Mouse (Mus musculus): ENCODE results near the gene Nf1.

GRCm38 (mm10) chr11:79305697-79306340 is 33.7 kb upstream of the Nf1 start:
- TF ChIP-seq CTCF (IDR thresholded peaks at IDR 0.05) (no peak), EP300 (IDR thresholded peaks at IDR 0.05) (0 out of 2 replicates have a peak, but pooled peaks have one; percentile 48)
